Mouse (Mus musculus): ENCODE measurements around the gene Ntn1.

Ntn1 gene

DNA sequence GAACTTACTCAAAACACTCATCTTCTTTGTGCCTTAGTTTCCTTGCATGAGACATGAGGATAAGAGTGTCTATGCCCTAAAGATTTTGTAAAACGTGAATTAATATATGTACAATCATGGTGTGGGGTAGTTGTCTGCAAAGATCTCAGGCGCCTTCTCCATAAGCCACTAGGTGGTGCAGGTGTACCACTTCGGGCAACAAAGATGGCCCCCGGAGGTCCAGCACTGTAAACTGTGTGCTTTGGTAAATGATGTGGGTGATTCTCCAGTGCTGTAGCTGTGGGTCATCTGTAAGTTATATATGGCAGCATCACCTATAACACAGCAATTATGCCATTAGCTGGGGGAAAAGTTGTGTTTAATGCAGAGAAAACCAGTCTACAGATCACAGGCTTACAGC is 3.6 kb upstream of the Ntn1 start:
- no peak for DNase-seq

- DNase-seq: no peak
Observed at GRCm38 (mm10) chr11:68401428-68401827, 805 bp upstream of the Ntn1 start.

- peak; percentile 42 for DNase-seq
Observed at GRCm38 (mm10) chr11:68400021-68400671, 477 bp downstream of the Ntn1 start.

DNA sequence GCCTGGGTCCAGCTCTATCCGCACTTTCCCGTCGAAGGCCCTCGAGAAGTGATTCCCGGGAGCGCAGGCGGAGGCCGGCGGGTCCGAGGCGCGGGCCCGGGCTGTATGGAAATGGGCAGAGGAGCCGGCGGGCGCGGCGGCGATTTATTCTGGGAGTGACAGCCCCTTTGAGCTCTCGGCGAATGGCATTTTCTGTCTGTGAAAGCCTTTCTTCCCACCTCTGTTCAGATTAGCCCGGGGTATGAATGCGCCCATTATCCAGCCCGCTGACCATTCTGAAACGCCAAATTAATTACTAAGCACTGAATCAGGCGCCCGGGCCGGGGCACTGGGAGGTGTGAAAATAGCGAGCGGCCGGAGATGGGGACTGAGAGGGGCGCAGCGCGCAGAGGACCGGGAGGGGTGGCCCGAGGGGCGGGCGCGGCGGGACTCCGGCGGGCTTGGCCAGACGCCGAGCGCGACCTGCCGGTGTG is 1.0 kb downstream of the Ntn1 start:
- DNase-seq: no peak

- no peak for DNase-seq
Observed at GRCm38 (mm10) chr11:68398891-68399547, 1.6 kb downstream of the Ntn1 start.

DNA sequence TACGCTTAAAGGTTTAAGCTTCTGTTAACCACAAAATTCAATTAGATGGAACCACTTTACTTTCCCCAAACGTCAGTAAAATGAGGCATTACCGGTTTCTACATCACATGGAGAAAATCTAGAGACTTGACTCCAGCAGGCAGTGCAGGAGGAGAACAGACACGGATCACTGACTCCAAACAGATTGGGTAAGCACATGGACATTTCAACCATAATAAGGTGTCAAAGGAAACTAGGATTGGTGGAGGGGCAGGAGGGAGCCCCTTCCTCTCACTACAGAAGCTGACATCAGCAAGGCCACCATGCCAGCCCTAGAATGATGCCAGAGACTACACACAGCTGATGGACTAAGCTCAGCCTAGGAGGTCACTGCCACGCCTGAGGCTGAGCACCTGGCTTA is 5.1 kb downstream of the Ntn1 start:
- no peak for DNase-seq

DNA sequence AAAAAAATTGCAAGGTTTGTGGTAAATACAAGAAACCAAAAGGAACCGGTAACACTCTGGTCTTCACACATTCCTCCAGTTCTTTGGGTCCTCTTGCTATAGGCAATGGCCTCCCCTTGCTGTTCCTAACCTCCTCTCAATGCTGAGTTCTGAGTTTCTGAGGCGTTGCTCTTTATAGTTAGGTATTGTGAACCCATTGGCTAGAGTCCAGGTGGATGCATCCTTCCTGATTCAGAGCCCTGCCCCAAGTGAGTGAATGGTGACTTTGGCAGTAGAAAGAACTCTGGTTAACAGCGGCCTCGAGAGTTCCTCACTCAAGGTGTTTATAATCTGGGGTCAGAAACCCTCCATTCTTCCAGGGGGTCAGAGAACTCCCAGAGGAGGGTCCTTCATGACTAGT is 5.9 kb downstream of the Ntn1 start:
- DNase-seq: no peak

- DNase-seq: no peak
Observed at GRCm38 (mm10) chr11:68393897-68394490, 6.6 kb downstream of the Ntn1 start.

DNA sequence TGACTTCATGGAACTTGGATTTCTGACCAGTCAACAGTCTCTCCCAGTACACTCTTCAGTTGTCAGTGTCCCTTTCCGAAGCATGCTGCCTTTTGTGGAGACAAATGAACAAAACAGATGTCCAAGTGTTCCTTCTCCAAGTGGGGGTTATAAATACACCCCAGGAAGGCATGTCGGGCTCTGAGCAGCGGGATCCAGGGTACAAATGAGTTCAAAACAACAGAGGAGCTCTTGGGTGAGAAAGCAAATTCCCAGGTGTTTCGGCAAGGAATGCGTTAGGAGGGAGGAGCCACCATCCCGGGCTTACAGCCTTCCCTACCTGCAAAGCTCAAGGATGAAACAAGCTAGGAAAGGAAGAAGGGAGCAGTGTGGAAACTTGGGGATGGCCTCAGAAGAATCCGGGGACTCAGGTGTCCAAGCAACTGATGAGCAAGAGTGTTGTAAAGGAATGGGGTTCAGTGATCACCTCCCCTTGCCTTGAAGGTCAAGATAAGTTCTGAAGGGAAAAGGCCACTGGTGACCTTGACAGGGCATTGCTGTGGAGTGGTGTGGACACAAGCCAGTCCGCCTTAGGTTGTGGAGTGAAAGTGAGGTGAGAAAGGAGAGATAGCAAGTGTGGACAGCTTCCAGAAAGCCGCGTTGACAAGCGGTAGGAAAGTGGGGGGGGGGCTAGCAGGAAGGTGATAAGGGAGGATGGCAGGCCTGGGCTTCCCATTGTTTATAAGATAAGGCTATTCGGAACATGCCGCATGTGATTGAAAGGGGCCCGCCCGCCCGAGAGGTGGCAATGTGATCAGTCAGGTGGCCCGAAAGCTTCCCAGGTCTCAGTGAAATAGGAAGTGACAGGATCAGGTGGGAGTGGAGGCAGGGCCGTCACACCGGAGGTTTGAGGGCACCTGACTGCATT is 10.0 kb downstream of the Ntn1 start:
- DNase-seq: no peak

GRCm38 (mm10) chr11:68389621-68390020 is 11.0 kb downstream of the Ntn1 start:
- no peak for DNase-seq

DNA sequence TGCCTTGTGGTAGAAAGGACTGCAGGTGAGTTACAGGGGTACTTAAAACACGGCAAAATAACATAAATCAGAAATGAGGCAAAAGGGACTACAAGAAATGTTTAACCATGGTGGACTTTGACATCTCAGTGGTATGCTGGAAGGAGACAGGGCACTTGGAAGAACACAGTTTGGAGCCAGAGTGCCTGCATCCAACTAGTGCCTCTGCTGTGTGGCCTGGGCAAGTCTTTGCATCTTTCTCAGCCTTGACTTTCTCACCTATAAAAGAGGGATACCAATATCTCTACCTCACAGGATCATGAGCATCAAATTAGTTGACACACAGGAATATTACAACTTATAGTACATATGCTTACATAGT is 12.0 kb downstream of the Ntn1 start:
- DNase-seq: no peak

DNA sequence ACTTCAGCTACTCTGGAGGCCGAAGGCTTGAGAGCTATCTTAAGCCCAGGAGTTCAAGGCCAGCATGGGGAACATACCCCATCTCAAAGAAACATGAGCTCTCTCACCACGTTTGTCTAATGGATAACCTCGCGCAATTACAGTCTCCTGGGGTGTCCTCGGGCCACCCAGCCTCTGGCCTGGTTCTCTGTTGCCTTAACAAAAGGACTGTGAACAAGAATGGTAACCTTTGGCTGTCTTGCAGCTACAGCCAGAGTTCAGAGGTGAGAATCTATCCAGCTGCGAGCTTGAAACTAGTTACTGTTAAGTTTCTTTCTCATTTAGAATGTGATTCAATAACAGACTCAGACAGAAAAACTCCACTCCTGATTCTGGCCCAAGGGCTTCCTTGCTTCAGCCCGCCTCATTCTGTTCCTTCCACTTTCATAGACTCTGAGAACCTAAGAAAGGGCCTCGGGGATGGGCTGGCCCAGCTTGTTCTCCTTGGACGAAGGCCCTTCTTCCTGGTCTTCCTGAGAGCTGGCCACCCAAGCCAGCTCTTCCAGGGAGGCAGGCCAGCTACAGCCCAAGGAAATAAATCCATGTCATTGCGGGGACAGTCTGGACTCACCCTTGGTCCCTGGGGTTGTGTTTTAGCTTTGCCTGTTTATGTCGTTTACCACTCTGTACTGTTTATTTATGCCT is 12.5 kb downstream of the Ntn1 start:
- no peak for DNase-seq

DNA sequence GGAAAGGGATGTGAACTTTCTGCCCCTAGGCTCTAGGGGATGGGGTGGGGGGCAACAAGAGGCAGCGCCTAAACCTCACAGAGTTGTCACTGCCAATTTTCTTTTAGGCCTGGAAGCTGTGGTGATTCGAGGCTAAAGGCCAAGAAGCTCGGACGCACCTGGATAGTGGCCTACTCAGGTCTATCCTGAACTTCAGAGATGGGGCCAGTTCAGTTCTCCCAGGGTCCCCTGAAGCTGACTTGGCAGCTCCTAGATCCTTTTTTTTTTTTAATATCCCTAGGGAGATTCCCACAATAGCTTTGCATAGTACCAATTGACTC is 13.2 kb downstream of the Ntn1 start:
- no peak for DNase-seq

DNA sequence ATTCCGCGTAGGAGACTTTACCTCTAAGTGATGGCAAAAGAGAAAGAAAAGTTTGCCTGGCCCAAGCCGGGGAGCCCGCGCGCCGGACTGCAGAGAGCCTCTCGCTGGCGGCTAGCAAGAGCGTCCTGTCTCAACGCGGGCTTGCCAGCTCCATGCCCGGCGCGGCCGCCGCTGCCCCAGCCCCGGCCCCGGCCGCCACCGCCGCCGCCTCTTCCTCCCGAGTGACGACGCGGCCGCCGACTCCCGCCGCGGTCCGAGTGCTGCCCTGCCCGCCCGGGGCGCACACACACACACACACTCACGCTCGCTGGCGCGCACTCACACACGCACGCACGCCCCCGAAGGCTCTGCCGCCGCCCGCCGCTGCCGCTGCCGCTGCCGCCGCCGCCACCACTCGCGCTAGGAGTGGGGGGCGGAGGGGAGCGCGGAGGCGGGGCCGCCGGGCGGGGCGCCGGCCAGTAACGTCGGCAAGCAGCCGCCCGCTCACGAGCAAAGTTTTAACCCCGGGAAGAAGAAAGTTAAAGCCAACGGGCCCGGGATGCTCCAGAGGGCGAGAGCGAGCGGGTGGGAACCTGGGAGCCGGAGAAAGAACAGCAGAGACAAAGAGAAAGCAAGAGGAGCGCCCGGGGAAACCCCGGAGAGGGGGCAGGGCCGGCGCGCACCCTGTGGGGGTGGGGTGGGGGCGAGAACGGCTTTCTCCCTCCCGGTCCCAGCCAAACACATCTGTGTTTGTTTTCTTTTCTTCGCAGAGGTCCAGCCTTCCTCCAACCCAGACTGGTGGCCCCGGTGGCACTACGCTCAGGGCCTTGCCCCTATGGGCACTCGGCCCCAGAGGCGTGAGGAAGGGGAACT is 13.8 kb downstream of the Ntn1 start:
- DNase-seq: no peak

DNA sequence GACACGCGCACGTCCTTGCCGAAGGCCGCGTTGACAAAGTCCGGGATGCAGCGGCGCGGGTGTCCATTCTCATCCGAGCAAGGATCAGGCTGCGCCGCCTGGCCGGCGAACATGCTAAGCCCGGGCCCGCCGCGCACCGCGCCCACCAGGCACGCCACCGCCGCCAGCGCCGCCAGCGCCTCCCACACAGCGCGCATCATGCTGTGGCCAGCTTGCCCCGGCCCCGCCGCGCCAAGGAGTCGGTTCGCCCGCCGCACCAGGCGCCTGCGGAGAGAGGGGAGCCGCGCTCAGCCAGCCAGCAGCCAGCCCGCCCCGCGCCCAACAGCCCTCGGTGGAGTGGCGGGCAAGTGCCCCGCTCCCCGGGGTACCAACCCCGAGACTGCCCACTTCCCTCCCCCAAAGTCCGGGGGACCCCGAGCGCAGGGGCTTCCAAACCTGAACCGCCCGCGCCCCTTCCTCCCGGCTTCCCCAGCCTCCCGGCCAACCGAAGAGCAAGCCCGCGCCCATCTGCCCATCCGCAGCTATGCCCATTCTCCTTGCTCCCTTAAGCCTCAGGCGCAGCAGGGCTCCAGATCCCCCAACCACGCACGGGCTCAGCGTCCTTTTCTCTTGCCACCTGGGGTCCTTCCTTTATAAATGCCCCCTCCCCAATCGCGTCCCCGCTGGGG is 14.6 kb downstream of the Ntn1 start:
- no peak for DNase-seq

- DNase-seq: no peak
Observed at GRCm38 (mm10) chr11:68385021-68385821, 15.4 kb downstream of the Ntn1 start.

- DNase-seq: no peak
Observed at GRCm38 (mm10) chr11:68384592-68385020, 16.0 kb downstream of the Ntn1 start.

DNA sequence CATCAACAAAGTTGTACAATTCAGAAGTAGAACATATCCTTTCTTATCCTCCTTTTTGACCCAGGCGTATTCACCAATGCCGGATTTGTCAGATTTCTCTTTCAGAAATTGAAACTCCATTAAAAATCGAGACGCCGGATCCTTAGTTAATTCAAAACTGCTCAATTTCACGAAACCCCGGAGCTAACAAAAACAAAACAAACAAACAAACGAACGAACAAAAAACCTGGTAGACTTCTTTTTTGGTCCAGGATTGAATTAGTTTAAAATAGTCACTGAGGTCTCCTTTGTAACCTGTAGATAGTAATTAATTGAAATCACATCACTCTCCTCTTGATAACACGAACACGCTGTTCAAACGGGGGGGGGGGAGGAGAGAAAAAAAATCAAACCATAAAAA is 16.5 kb downstream of the Ntn1 start:
- no peak for DNase-seq

DNA sequence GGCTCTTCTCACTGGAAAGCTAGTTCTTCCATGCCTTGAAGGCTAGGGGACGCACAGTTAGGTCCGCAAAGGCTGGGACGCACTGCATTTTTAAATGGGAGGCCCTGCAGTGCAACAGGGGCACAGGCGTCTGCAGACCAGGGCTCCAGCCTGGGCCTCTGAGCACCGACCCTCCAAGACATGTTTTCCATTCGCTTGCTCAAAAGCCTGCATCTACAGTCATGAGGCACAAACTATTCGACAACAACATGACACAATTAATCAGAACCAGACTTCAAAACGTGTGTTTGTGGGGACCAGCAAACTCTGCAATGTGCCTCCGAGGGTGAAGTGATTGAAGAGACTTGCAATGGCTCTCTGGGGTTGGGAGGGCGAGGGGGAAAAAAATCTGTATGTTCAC is 17.1 kb downstream of the Ntn1 start:
- DNase-seq: no peak

DNA sequence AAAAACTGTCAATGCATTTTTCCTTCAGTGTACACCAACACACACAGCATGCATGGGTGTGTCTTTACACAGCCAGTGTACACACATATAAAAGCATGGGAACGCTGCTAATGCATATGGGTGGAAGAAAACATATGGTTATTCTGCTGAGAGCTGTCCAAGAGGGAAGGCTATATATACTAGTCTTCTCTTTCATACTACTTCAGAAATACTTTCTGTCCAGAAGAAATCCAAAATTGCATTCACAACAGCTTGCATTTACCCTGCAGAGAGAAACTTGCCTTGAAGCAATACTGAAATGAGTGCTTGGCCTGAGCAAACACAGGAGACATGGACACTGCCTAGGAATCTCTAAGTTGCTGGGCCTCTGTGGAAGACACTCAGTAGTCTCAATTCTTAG is 18.8 kb downstream of the Ntn1 start:
- DNase-seq: no peak

DNA sequence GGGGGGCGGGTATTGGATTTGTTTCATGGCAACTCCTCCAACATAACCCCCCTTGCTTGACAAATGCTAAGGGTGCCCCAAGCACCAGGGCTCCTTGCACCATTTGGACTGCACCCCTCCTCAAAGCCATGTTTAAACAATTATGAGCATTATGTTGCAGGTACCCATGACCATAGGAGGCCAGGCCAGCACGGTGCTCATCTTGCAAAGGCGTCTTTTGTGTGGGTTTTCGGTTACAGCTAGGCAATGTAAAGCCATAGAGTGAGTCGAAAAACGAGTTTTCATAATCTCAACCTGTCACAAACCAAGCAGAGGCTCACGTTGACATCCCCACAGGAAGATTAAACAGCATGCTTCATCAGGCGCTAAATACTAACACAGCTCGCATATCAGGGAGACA is 19.3 kb downstream of the Ntn1 start:
- no peak for DNase-seq
